Mouse (Mus musculus) heart, postnatal 10 days (tissue): ENCODE results near the gene Spin2g. TPM values are rescaled to one million over a fixed set of nuclear protein-coding genes. Genes with fewer than 3 reads are reported as not detected.
"Not testable (repeated sequence)": the region's sequence is repeated elsewhere in the genome, so short reads cannot be mapped to it uniquely, and the experiment has no call there.

Source experiments
- DNase-seq, 2 experiments: peaks; one replicate each; pipeline ENCODE4 v3.0.0; 2021
- intact Hi-C: fragments of 180-260 bp; cut with DNase I; formaldehyde crosslinking; loops from one replicate; pipeline ENCODE4 v1.15.1; 2025
- total RNA-seq, 2 experiments: library from RNA; stranded (reverse); gene quantifications; 2 replicates each; pipeline ENCODE4 v1.2.3; 2021

The Spin2g gene
- total RNA-seq: not detected

DNA sequence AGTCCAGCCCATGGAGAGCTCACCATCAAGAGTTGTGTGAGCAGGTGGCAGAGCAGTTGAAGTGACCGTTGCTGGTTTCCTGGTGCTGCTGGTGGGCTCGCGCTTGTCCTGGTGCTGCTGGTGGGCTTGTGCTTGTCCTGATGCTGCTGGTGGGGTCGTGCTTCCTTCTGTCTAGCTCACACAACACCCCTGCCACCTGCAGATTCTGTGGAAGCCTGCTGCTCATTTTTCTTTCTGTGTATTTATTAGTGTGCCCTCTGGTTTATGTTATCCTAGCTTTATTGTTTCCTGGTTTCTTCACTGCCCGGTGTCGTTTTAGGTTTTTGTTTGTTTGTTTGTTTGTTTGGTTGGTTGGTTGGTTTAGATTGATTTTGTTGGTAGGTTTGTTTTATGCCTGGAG lies at the start of gene Spin2g:
Spin2g (minus strand) TSS at position 101 of the 400 bp plus-strand sequence.
- intact Hi-C loops, DNase-seq: not testable (repeated sequence)

Other genes with a start within 250 kb of the Spin2g start
- gene Btbd35f9, start 77.2 kb downstream of the Spin2g start, total RNA-seq: not detected
- gene Btbd35f8, start 211.8 kb upstream of the Spin2g start, total RNA-seq: not detected